Mouse (Mus musculus): ENCODE measurements around the gene Gapdh.

DNA sequence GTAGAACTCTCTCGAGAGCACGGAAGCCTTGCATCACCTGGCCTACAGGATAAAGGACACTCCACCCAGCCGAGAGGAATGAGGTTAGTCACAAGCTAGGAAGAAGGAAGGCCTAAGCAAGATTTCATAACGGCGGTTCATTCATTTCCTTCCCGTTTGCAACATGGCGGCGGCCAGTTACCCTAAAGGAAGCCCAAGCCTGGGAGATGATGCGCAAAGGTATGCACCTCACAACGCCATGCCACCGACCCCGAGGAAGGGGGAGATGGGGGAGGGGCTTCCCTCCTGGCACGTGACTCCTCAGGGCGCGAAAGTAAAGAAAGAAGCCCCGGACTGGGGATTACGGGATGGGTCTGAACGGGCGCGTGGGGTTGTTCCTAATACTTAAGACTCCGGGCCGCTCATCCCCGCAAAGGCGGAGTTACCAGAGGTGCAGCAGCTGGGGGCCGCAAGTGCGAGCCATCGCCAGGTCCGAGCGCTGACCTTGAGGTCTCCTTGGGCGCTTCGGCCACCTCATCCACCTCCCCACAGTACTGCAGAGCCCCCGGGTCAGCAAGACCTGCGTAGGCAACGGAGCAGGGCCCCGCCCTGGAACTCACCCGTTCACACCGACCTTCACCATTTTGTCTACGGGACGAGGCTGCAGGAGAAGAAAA is 1.5 kb downstream of the Gapdh start:
- TF ChIP-seq CTCF (IDR thresholded peaks at IDR 0.05; ENCODE audit: extremely low read depth, insufficient read depth, insufficient read length, insufficient replicate concordance) (no peak), POLR2A (IDR thresholded peaks at IDR 0.05; ENCODE audit: low read depth, low read length) (no peak)

Data from spleen, adult 2 months (tissue).